Mouse (Mus musculus) naive thymus-derived CD4-positive, alpha-beta T cell, adult 5 months (primary cell): ENCODE measurements around the gene Adgb. TPM values are rescaled to one million over a fixed set of nuclear protein-coding genes. Genes with fewer than 3 reads are reported as not detected.

Source experiments
- polyA plus RNA-seq: library from polyadenylated mRNA; unstranded; fragments of 100-300 nt; shearing (Covaris generic); gene quantifications from one replicate; pipeline ENCODE4 v1.2.1, GENCODE M21; 2017

Gene Adgb
- polyA plus RNA-seq = not detected

GRCm38 (mm10) chr10:10471961-10472610 is at the start of gene Adgb:
Adgb (minus strand) TSS chr10:10472326.

Other genes with a start within 250 kb of the Adgb start
- 2.4 TPM for gene Rab32, start 85.9 kb upstream of the Adgb start, polyA plus RNA-seq
- gene Gm10944, start 209.0 kb upstream of the Adgb start, polyA plus RNA-seq = not detected